Mouse (Mus musculus) neural tube, embryonic 11.5 days (tissue): ENCODE measurements around the gene AI481877. TPM values are rescaled to one million over a fixed set of nuclear protein-coding genes. Genes with fewer than 3 reads are reported as not detected.

Experiments used
- ATAC-seq: fragments of 200-750 bp; cut with Nextera tagmentation; 2 replicates; pipeline ENCODE4 v1.8.0; 2017; ENCODE audit warnings: moderate number of reproducible peaks, mild to moderate bottlenecking, moderate TSS enrichment, moderate library complexity; ENCODE audit not compliant: insufficient read depth, low FRiP score, low TSS enrichment
- DNase-seq: peaks from one replicate; pipeline ENCODE4 v3.0.0-alpha.2; 2015; ENCODE audit warnings: low spot score
- H3K27ac ChIP-seq: fragments of 300-500 bp; sonication (generic); 2 replicates; pipeline ENCODE4 v1.5.1; 2014; ENCODE audit warnings: low read depth, mild to moderate bottlenecking, low read length
- H3K27me3 ChIP-seq: fragments of 300-500 bp; sonication (generic); 2 replicates; pipeline ENCODE4 v1.6.1; 2014; ENCODE audit warnings: mild to moderate bottlenecking, low read length, mixed read lengths; ENCODE audit not compliant: control insufficient read depth, insufficient read depth
- H3K36me3 ChIP-seq: fragments of 300-500 bp; sonication (generic); 2 replicates; pipeline ENCODE4 v1.6.1; 2014; ENCODE audit warnings: mild to moderate bottlenecking, low read length, moderate library complexity, mixed read lengths; ENCODE audit not compliant: control insufficient read depth, insufficient read depth
- H3K4me1 ChIP-seq: fragments of 300-500 bp; sonication (generic); 2 replicates; pipeline ENCODE4 v1.6.1; 2014; ENCODE audit warnings: low read length, mixed read lengths; ENCODE audit not compliant: control insufficient read depth, insufficient read depth
- H3K4me2 ChIP-seq: fragments of 300-500 bp; sonication (generic); 2 replicates; pipeline ENCODE4 v1.6.1; 2014; ENCODE audit warnings: low read depth, mild to moderate bottlenecking, moderate library complexity
- H3K4me3 ChIP-seq: fragments of 300-500 bp; sonication (generic); 2 replicates; pipeline ENCODE4 v1.5.1; 2014; ENCODE audit warnings: low read depth, low read length
- H3K9ac ChIP-seq: fragments of 300-500 bp; sonication (generic); 2 replicates; pipeline ENCODE4 v1.6.1; 2014; ENCODE audit warnings: mild to moderate bottlenecking, low read length
- H3K9me3 ChIP-seq: fragments of 300-500 bp; sonication (generic); 2 replicates; pipeline ENCODE4 v1.6.1; 2016; ENCODE audit warnings: low read length; ENCODE audit not compliant: control insufficient read depth
- WGBS: fragments of 180-500 bp; shearing (Covaris S2); extraction: QIAGEN DNeasy Blood & Tissue Kit; methylation state at CpG from one replicate; pipeline ENCODE4 v1.1.7; 2014; 5-methylcytosine and 5-hydroxymethylcytosine counted together
- polyA plus RNA-seq: library from polyadenylated mRNA; unstranded; fragments of >200 nt; fragmentation: Nextera tagmentation; extraction: Ambion mirVana; gene quantifications from 2 replicates; pipeline ENCODE4 v1.2.1, GENCODE M21; 2014

Gene AI481877
- polyA plus RNA-seq, 1 experiment from 2014 or later = not detected

DNA sequence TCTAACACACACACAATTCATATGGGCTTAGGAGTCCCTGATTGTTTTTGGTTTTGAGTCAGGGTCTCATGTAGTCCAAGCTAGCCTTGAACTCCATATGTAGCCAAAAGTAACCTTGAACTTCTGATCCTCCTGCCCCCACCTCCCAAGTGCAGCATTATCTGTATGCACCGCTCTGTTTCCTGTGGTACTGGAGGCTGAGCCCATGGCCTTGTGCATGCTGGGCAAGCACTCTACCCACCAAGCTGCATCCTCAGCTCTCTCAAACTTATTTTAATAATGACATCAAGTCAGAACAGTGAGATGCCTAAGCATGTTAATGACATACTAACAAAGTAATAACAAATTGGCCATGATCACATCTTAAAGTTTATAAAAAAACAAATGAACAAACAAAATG, 87.7 kb downstream of the AI481877 start:
- Histone ChIP-seq H3K27ac (no peak overlapping the region), H3K27me3 (no peaks in the 10 kb centered on the region), H3K36me3 (no peaks in the 10 kb centered on the region), H3K9ac (no peak overlapping the region), H3K4me1 (no peaks in the 10 kb centered on the region), H3K9me3 (no peaks in the 10 kb centered on the region), H3K4me3 (no peak overlapping the region), H3K4me2 (no peak overlapping the region)
- 94% methylated on average over 1 of the region's 1 CpGs for WGBS
- no peak for DNase-seq
- no peak for ATAC-seq

DNA sequence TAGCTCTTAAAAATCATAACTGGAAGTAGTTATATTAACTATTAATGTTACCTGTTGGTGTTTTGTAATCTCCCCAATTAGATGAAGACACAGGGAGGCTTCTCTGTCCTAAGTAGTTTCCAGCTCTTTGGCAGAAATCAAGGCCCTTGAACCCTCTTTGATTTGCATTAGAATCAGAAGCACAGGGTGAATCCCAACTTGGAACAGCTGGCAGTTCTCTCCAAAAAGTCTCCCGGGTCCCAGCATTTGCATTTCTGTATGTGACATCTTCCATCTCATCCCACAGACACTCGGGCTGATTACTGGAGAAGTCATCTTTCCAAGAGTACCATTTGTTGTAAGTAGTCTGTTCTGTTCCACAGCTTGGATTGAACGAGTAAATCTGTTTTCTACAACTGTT, 91.6 kb downstream of the AI481877 start:
- ATAC-seq = no peak
- no peak for DNase-seq
- no peaks in the 10 kb centered on the region for H3K36me3 ChIP-seq
- H3K4me2 ChIP-seq = no peak overlapping the region
- WGBS = 25% methylated on average over 3 of the region's 3 CpGs
- H3K27ac ChIP-seq = no peak overlapping the region
- H3K4me3 ChIP-seq = no peak overlapping the region
- no peaks in the 10 kb centered on the region for H3K27me3 ChIP-seq
- no peaks in the 10 kb centered on the region for H3K9me3 ChIP-seq
- H3K9ac ChIP-seq = no peak overlapping the region
- no peaks in the 10 kb centered on the region for H3K4me1 ChIP-seq

DNA sequence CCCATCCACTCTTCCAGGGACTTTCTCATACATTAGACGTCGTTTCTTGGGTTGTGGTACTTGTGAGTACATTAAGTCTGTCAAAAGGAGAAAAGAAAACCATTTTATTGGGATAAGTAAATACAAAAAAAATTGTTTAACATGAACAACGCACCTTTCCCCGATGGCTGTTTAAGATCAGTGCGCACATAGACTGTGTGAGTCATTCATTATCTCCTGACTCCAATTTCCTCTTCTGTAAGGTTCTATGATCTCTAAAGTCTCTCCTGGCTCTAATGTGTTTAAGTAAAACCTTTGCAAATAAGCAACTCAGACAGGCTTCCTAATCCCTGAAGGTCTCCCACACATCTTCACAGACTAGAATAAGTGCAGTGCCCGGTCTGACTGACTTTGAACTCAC, 94.9 kb downstream of the AI481877 start:
- WGBS = 92% methylated on average over 6 of the region's 6 CpGs
- ATAC-seq (no peak), DNase-seq (no peak)
- no peak overlapping the region for H3K9ac ChIP-seq
- H3K4me1 ChIP-seq = no peaks in the 10 kb centered on the region
- no peaks in the 10 kb centered on the region for H3K36me3 ChIP-seq
- H3K27me3 ChIP-seq = no peaks in the 10 kb centered on the region
- no peak overlapping the region for H3K4me3 ChIP-seq
- no peak overlapping the region for H3K4me2 ChIP-seq
- no peak overlapping the region for H3K27ac ChIP-seq
- no peaks in the 10 kb centered on the region for H3K9me3 ChIP-seq

DNA sequence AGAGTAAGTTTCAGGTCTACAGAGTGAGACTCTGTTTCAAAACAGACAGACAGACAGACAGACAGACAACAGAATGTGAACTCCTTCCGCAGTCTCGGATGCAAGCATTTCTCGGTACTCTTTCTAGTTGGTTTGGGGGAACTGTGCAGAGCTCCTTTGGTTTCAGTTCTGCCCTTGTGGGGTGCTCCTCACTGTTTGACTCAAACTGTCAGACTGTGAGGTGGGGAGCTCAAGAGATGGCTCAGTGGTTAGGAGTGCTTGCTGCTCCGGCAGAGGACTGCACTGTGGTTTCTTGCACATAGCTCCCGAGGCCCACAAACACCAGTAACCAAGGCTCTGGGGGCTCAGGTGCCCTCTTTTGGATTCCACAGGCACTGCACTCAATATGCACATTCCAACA, 95.7 kb downstream of the AI481877 start:
- ATAC-seq (no peak), DNase-seq (no peak)
- H3K36me3 ChIP-seq = no peaks in the 10 kb centered on the region
- H3K4me1 ChIP-seq = no peaks in the 10 kb centered on the region
- WGBS = 95% methylated on average over 5 of the region's 5 CpGs
- no peak overlapping the region for H3K4me2 ChIP-seq
- no peaks in the 10 kb centered on the region for H3K9me3 ChIP-seq
- no peaks in the 10 kb centered on the region for H3K27me3 ChIP-seq
- no peak overlapping the region for H3K9ac ChIP-seq
- no peak overlapping the region for H3K4me3 ChIP-seq
- H3K27ac ChIP-seq = no peak overlapping the region

DNA sequence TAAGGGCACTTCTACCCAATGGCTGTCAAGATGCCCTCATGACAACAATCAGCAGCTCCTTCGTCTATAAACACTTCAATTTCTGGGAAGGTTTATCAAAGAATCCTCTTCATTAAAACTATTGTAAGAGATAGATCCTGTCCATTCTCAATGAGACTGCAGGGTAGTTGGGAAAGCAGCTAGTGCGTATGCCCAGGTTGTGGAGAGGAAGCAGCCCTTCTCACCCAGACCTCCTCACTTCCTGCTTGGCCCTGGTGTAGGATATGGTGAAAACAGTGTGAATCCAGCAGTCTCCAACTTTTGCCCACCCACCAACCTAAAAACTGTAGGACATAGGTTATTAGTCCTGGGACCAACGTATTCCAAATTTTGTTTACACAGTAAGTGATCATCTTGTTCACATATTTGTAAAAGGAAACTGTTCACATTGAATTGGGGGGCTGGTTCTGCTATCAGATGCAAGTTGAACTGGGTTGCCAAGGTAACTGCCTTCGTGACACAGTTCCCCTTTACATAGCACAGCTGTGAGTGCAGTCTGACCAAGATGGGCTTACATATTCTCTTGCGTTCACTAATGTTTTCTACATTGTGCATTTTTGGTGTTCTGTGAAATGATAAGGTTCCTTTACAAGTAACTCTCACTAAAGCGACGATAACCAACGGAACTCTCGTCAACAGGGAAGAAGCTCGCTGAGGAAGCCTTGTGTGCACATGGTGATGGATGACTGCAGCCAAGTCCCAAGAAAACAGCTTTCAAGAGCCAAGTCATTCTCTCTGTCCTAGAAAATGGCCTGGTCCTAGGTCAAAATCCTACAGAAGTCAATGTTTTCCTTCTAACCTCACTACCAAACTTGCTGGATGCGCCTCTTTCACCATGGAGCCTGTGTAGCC, 98.1 kb downstream of the AI481877 start:
- H3K4me3 ChIP-seq = no peak overlapping the region
- no peak overlapping the region for H3K9ac ChIP-seq
- no peak overlapping the region for H3K4me2 ChIP-seq
- no peaks in the 10 kb centered on the region for H3K27me3 ChIP-seq
- WGBS = 89% methylated on average over 11 of the region's 11 CpGs
- DNase-seq (no peak), ATAC-seq (no peak)
- no peaks in the 10 kb centered on the region for H3K4me1 ChIP-seq
- H3K9me3 ChIP-seq = no peaks in the 10 kb centered on the region
- H3K36me3 ChIP-seq = no peaks in the 10 kb centered on the region
- H3K27ac ChIP-seq = no peak overlapping the region

DNA sequence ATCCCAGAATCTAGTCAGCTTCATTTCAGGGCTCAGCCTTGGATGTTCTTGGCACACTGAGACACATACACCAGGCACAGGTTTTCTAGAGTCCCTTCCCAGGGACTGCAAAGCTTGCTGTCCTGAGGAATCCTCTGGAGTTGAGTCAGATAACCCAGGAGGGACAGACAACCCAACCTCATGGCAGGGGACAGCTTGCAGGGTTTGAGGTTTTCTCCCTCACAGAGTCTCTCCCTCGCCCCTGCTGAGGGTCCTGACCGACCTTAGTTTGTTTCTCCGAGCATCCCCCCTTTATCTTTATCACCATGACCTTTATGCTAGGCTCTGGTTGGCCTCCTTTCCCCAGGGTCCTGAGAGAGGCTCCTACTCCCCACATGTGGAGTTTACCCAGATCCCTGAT, 101.3 kb downstream of the AI481877 start:
- no peaks in the 10 kb centered on the region for H3K27me3 ChIP-seq
- no peaks in the 10 kb centered on the region for H3K36me3 ChIP-seq
- no peak overlapping the region for H3K27ac ChIP-seq
- ATAC-seq = no peak
- no peaks in the 10 kb centered on the region for H3K4me1 ChIP-seq
- no peaks in the 10 kb centered on the region for H3K9me3 ChIP-seq
- 88% methylated on average over 3 of the region's 3 CpGs for WGBS
- no peak overlapping the region for H3K4me2 ChIP-seq
- DNase-seq = no peak
- H3K9ac ChIP-seq = no peak overlapping the region
- no peak overlapping the region for H3K4me3 ChIP-seq

DNA sequence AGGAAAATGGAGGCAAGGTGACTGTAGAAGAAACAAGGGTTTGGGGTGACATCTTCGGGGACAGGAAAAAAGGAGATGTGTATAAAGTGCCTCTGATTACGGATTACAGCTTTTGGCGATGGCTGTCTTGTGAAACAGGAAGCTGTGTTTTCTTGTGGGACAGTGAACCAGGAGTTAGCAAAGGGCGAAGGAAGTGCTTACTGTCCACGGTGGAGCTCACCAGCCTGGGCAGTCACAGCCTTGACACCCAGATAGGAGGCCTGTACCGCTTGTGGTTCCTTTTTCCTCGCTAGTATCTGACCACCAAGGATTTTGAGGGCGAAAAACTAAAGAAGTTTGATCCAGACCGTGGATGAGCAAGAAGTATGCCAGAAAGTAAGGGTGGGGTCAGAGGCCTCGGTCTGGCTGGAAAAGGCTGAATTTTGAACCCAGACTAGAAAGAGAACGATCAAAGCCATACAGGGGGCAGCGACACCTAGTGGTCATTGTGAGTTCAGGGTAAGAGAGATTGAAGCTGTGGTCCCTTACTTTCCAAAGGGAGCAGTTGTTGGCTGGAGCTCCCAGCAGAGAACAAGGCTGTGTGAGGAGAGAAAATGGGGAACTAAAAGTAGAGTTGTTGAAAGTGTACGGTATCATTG, 102.2 kb downstream of the AI481877 start:
- Histone ChIP-seq H3K4me1 (no peaks in the 10 kb centered on the region), H3K9me3 (no peaks in the 10 kb centered on the region), H3K4me3 (no peak overlapping the region), H3K9ac (no peak overlapping the region; the same call in 1 of the 2 replicates), H3K27me3 (no peaks in the 10 kb centered on the region), H3K36me3 (no peaks in the 10 kb centered on the region), H3K4me2 (no peak overlapping the region), H3K27ac (no peak overlapping the region)
- ATAC-seq = peak; percentile 17
- peak; percentile 78 for DNase-seq
- 54% methylated on average over 13 of the region's 13 CpGs for WGBS

DNA sequence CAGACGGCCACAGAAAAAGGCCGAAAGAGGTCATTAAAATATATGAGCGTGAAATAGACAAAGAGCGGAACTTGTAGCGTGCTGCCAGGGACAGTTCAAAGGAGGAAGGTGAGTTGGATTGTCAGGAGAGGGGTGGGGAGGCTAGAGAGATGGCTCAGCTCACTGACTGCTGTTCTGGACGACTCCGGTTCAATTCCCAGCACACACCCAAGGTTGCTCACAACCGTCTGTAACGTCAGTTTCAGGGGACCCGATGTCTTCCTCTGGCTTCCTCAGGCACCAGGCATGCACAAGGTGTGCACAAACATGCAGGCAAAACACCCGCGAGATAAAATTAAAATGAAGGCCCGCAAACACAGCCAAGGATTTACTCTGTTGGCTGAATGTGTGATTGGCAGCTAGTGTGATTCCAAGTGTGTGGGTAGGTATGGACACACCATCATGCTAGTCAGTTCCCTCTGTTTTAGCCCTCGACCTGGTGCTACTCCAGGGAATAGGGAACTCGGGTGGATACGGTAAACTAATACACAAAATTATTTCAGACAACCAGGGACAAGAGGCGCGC, 102.9 kb downstream of the AI481877 start:
- peak overlapping the region; percentile 70 for H3K4me2 ChIP-seq
- no peaks in the 10 kb centered on the region for H3K36me3 ChIP-seq
- no peaks in the 10 kb centered on the region for H3K4me1 ChIP-seq
- H3K27ac ChIP-seq = no peak overlapping the region
- no peaks in the 10 kb centered on the region for H3K27me3 ChIP-seq
- peak; percentile 20 for DNase-seq
- WGBS = 62% methylated on average over 18 of the region's 18 CpGs
- H3K4me3 ChIP-seq = peak overlapping the region; percentile 58
- peak overlapping the region; percentile 83 for H3K9ac ChIP-seq
- no peaks in the 10 kb centered on the region for H3K9me3 ChIP-seq
- peak; percentile 36; the same call in 1 of the 2 replicates for ATAC-seq
